In genomic region chr10:79858416-79859074, GRCm38 (mm10) we compare ENCODE assay signal across 9 mouse cellular contexts. TPM values are rescaled to one million over a fixed set of nuclear protein-coding genes. Genes with fewer than 3 reads are reported as not detected.
DNase-seq lines count a peak whose midpoint lies in the region; ATAC-seq and TF ChIP-seq lines count a peak whose summit lies in the region.
"Had no signal": no experiment of that assay in that cellular context is flagged by ENCODE, and none has a peak within 500 bp of the region (broad histone marks: within the 10 kb centered on the region; RNA-seq: fewer than 3 reads in every experiment).

No protein-coding gene starts in this region.

- H3K4me1 ChIP-seq in heart, embryonic 12.5 days (replicated peaks): peaks cover 41% of the 10 kb centered on the region
- peaks cover 62% of the 10 kb centered on the region for H3K4me1 ChIP-seq in kidney, embryonic 16.5 days (ENCODE audit: insufficient read depth, low read length)
- H3K4me1 ChIP-seq in liver, adult 2 months (ENCODE audit: control insufficient read depth, insufficient read depth, low read length): peaks cover 22% of the 10 kb centered on the region
- H3K4me1 ChIP-seq in neural tube, embryonic 15.5 days: peaks cover 59% of the 10 kb centered on the region

- ATAC-seq in heart, embryonic 12.5 days (ENCODE audit: insufficient number of reproducible peaks, low FRiP score): no peak
- no peak for ATAC-seq in kidney, embryonic 16.5 days (ENCODE audit: low FRiP score, low TSS enrichment)
- no peak for ATAC-seq in neural tube, embryonic 15.5 days (ENCODE audit: low FRiP score)

- 51% methylated on average over 17 of the region's 17 CpGs for WGBS in heart, embryonic 12.5 days
- WGBS in kidney, embryonic 16.5 days: 43% methylated on average over 17 of the region's 17 CpGs
- 36% methylated on average over 17 of the region's 17 CpGs for WGBS in liver, adult 2 months
- WGBS in neural tube, embryonic 15.5 days: 43% methylated on average over 17 of the region's 17 CpGs

- H3K36me3 ChIP-seq in heart, embryonic 12.5 days: peaks cover 68% of the 10 kb centered on the region
- peaks cover 67% of the 10 kb centered on the region for H3K36me3 ChIP-seq in kidney, embryonic 16.5 days (ENCODE audit: insufficient read depth, low read length)
- peaks cover 25% of the 10 kb centered on the region for H3K36me3 ChIP-seq in liver, adult 2 months (ENCODE audit: control insufficient read depth, insufficient read depth, low read length)
- peaks cover 57% of the 10 kb centered on the region for H3K36me3 ChIP-seq in neural tube, embryonic 15.5 days

- H3K27me3 ChIP-seq in heart, embryonic 12.5 days (replicated peaks): no peaks in the 10 kb centered on the region
- no peaks in the 10 kb centered on the region for H3K27me3 ChIP-seq in kidney, embryonic 16.5 days (ENCODE audit: insufficient read depth, low read length)
- no peaks in the 10 kb centered on the region for H3K27me3 ChIP-seq in liver, adult 2 months (ENCODE audit: control insufficient read depth, insufficient read depth, low read length)
- no peaks in the 10 kb centered on the region for H3K27me3 ChIP-seq in neural tube, embryonic 15.5 days (replicated peaks)

- intact Hi-C loops in heart, postnatal 25 days (cut with DNase I): loop anchor here (10.0 kb wide), 1 partner anchor 286 kb away; the partner anchor contains the start of genes Cbarp and Midn

- peak; percentile 98 for DNase-seq in heart, adult 11 months
- no peak for DNase-seq in heart, postnatal 25 days (ENCODE audit: low spot score)
- DNase-seq in cerebellum, adult 9-10 months: peak; percentile 75
- peak; percentile 44 for DNase-seq in liver, adult 2 months (ENCODE audit: extremely low read depth, low read depth, low spot score)
- no peak for DNase-seq in urinary bladder, postnatal 10 days (ENCODE audit: low spot score)

- H3K27ac ChIP-seq in heart, embryonic 12.5 days (ENCODE audit: poor library complexity, severe bottlenecking): peak overlapping the region; percentile 100
- peak overlapping the region; percentile 100; the same call in 1 of the 2 replicates for H3K27ac ChIP-seq in kidney, embryonic 16.5 days (ENCODE audit: low read length)
- no peak overlapping the region for H3K27ac ChIP-seq in liver, adult 2 months (replicated peaks; ENCODE audit: insufficient read depth, low read depth, low read length)
- H3K27ac ChIP-seq in neural tube, embryonic 15.5 days (replicated peaks): peak overlapping the region; percentile 51

- H3K4me2 ChIP-seq in heart, embryonic 12.5 days: peak overlapping the region; percentile 99
- H3K4me2 ChIP-seq in kidney, embryonic 16.5 days (replicated peaks; ENCODE audit: low read depth, low read length): peak overlapping the region; percentile 100
- peak overlapping the region; percentile 92 for H3K4me2 ChIP-seq in neural tube, embryonic 15.5 days

- H3K9me3 ChIP-seq in heart, embryonic 12.5 days (replicated peaks): no peaks in the 10 kb centered on the region
- H3K9me3 ChIP-seq in kidney, embryonic 16.5 days (ENCODE audit: low read length): no peaks in the 10 kb centered on the region
- no peaks in the 10 kb centered on the region for H3K9me3 ChIP-seq in neural tube, embryonic 15.5 days (replicated peaks)

- H3K4me3 ChIP-seq in heart, embryonic 12.5 days: peak overlapping the region; percentile 92
- peak overlapping the region; percentile 98 for H3K4me3 ChIP-seq in kidney, embryonic 16.5 days (ENCODE audit: low read length)
- H3K4me3 ChIP-seq in liver, adult 2 months (ENCODE audit: insufficient read depth, low read depth, low read length): no peak overlapping the region
- peak overlapping the region; percentile 92; the same call in 1 of the 2 replicates for H3K4me3 ChIP-seq in neural tube, embryonic 15.5 days (replicated peaks)

- peak overlapping the region; percentile 99 for H3K9ac ChIP-seq in heart, embryonic 12.5 days
- peak overlapping the region; percentile 100 for H3K9ac ChIP-seq in kidney, embryonic 16.5 days (replicated peaks; ENCODE audit: low read length)
- no peak overlapping the region for H3K9ac ChIP-seq in liver, adult 2 months (ENCODE audit: low read depth, low read length)
- peak overlapping the region; percentile 26; the same call in 1 of the 2 replicates for H3K9ac ChIP-seq in neural tube, embryonic 15.5 days (replicated peaks)

- TF ChIP-seq CTCF in liver, adult 2 months (IDR thresholded peaks at IDR 0.05; ENCODE audit: low read depth, low read length): no peak

- peaks cover 42% of the 10 kb centered on the region for H3K79me2 ChIP-seq in liver, adult 2 months (ENCODE audit: control insufficient read depth, insufficient read depth, low read length)

- TF ChIP-seq POLR2A in liver, adult 2 months (IDR thresholded peaks at IDR 0.05; ENCODE audit: extremely low read depth, insufficient read depth, low read length): no peak

RNA-seq across cellular contexts. Expression of gene Ptbp1, which starts 4.3 kb away (rescaled TPM):
- total RNA-seq in heart, postnatal 25 days (2021): 10 to 100 TPM; 54.6 to 59.3 TPM
- 139 and 142 TPM in 2 replicates for polyA plus RNA-seq in heart, embryonic 12.5 days (2016; fragmentation: Nextera tagmentation; extraction: Ambion mirVana)
- polyA plus RNA-seq in kidney, embryonic 16.5 days (2015; fragmentation: Nextera tagmentation; extraction: Ambion mirVana): 431 and 491 TPM in 2 replicates
- 43.9 and 86.1 TPM in 2 replicates for total RNA-seq in liver, adult 2 months (2014; rRNA removed)
- polyA plus RNA-seq in liver, adult 2 months (2012; rRNA removed): 77.6 and 103 TPM in 2 replicates
- polyA plus RNA-seq in neural tube, embryonic 15.5 days (2015; fragmentation: Nextera tagmentation; extraction: Ambion mirVana): 55.8 and 121 TPM in 2 replicates

RNA-seq across cellular contexts. Expression of gene Prtn3, which starts 15.7 kb away (rescaled TPM):
- total RNA-seq in heart, postnatal 25 days (2021): under 1 TPM in 1 of 2 experiments, not detected in 1; 0.44 TPM
- polyA plus RNA-seq in heart, embryonic 12.5 days (2016; fragmentation: Nextera tagmentation; extraction: Ambion mirVana): 1.8 and 2.0 TPM in 2 replicates
- 7.9 and 8.2 TPM in 2 replicates for polyA plus RNA-seq in kidney, embryonic 16.5 days (2015; fragmentation: Nextera tagmentation; extraction: Ambion mirVana)
- 0.40 TPM in 1 of 2 replicates, not detected in the other for total RNA-seq in liver, adult 2 months (2014; rRNA removed)
- polyA plus RNA-seq in liver, adult 2 months (2012; rRNA removed): 0.20 and 1.1 TPM in 2 replicates
- polyA plus RNA-seq in neural tube, embryonic 15.5 days (2015; fragmentation: Nextera tagmentation; extraction: Ambion mirVana): 9.0 and 9.5 TPM in 2 replicates

RNA-seq across cellular contexts. Expression of gene Plppr3, which starts 15.9 kb away (rescaled TPM):
- not detected for total RNA-seq in heart, postnatal 25 days (2021)
- 14.2 and 15.5 TPM in 2 replicates for polyA plus RNA-seq in heart, embryonic 12.5 days (2016; fragmentation: Nextera tagmentation; extraction: Ambion mirVana)
- polyA plus RNA-seq in kidney, embryonic 16.5 days (2015; fragmentation: Nextera tagmentation; extraction: Ambion mirVana): 72.7 and 78.6 TPM in 2 replicates
- total RNA-seq in liver, adult 2 months (2014; rRNA removed): under 0.01 TPM in 1 of 2 replicates, not detected in the other
- polyA plus RNA-seq in liver, adult 2 months (2012; rRNA removed): 0.38 and 0.47 TPM in 2 replicates
- 316 and 385 TPM in 2 replicates for polyA plus RNA-seq in neural tube, embryonic 15.5 days (2015; fragmentation: Nextera tagmentation; extraction: Ambion mirVana)

RNA-seq across cellular contexts. Expression of gene Elane, which starts 27.5 kb away (rescaled TPM):
- not detected for total RNA-seq in heart, postnatal 25 days (2021)
- 0.47 TPM in 1 of 2 replicates, not detected in the other for polyA plus RNA-seq in heart, embryonic 12.5 days (2016; fragmentation: Nextera tagmentation; extraction: Ambion mirVana)
- polyA plus RNA-seq in kidney, embryonic 16.5 days (2015; fragmentation: Nextera tagmentation; extraction: Ambion mirVana): 0.60 and 0.76 TPM in 2 replicates
- 0.20 TPM in 1 of 2 replicates, not detected in the other for total RNA-seq in liver, adult 2 months (2014; rRNA removed)
- polyA plus RNA-seq in liver, adult 2 months (2012; rRNA removed): 0.12 and 0.15 TPM in 2 replicates
- 0.31 and 0.50 TPM in 2 replicates for polyA plus RNA-seq in neural tube, embryonic 15.5 days (2015; fragmentation: Nextera tagmentation; extraction: Ambion mirVana)
- total RNA-seq: ES-E14 had no signal

RNA-seq across cellular contexts. Expression of gene Cfd, which starts 32.1 kb away (rescaled TPM):
- total RNA-seq in heart, postnatal 25 days (2021): 10 to 100 TPM; 11.1 to 61.8 TPM
- polyA plus RNA-seq in heart, embryonic 12.5 days (2016; fragmentation: Nextera tagmentation; extraction: Ambion mirVana): not detected in 2 replicates
- not detected in 2 replicates for polyA plus RNA-seq in kidney, embryonic 16.5 days (2015; fragmentation: Nextera tagmentation; extraction: Ambion mirVana)
- 5.7 and 11.3 TPM in 2 replicates for total RNA-seq in liver, adult 2 months (2014; rRNA removed)
- 0.37 and 0.98 TPM in 2 replicates for polyA plus RNA-seq in liver, adult 2 months (2012; rRNA removed)
- polyA plus RNA-seq in neural tube, embryonic 15.5 days (2015; fragmentation: Nextera tagmentation; extraction: Ambion mirVana): not detected in 2 replicates
- total RNA-seq: ES-E14 had no signal

Comparison
In these comparisons a context has a peak if more than half of its experiments do, and no peak if none do; other contexts are left out.
1. DNase-seq: peak in heart, adult 11 months (single experiment), cerebellum, adult 9-10 months (single experiment) and liver, adult 2 months (single experiment); none in heart, postnatal 25 days (single experiment) and urinary bladder, postnatal 10 days (single experiment).
2. RNA of gene Plppr3, which starts 15.9 kb away (polyA plus RNA-seq): 316 to 385 TPM in neural tube, embryonic 15.5 days, 72.7 to 78.6 TPM in kidney, embryonic 16.5 days and 14.2 to 15.5 TPM in heart, embryonic 12.5 days; 0.38 to 0.47 TPM in liver, adult 2 months; every median in the first group is over 10 times any median in the second.
3. Peak in every context shown above with its lines, with median percentiles within 50 percentile points of each other: H3K4me2 ChIP-seq.